Mouse (Mus musculus): ENCODE results near the gene Cers6.

GRCm38 (mm10) chr2:68936773-68937172 lies 75.5 kb downstream of the Cers6 start:
- TF ChIP-seq POLR2A (IDR thresholded peaks at IDR 0.05; ENCODE audit: insufficient read depth, low read depth, low read length) (no peak), CTCF (IDR thresholded peaks at IDR 0.05) (no peak)
